Mouse (Mus musculus): ENCODE results near the gene Rps19. TPM values are rescaled to one million over a fixed set of nuclear protein-coding genes. Genes with fewer than 3 reads are reported as not detected.

Rps19 gene
- polyA plus RNA-seq, 1 experiment from 2014 or later = 2,235 TPM

DNA sequence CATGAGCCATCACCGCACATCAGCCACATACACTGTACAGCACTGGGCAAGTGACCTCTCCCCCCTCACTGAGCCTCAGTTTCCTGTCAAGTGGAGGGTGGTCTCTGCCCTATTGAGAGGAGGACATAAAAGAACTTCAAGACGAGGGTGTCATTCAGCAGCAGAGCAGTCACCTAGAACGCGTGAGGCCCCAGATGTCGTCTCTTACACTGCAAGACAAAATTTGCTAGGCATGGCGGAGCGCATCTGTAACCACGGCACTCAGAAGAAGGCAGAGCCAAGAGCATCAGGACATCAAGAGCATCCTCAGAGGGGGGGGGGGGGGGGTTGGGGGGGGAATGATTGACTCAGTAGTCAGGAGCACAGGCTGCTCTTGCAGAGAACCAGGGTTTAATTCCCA is 12.1 kb downstream of the Rps19 start:
- no peak overlapping the region for H3K27ac ChIP-seq (replicated peaks)
- WGBS = 88% methylated on average over 8 of the region's 8 CpGs
- H3K36me3 ChIP-seq (replicated peaks) = peaks cover 6% of the 10 kb centered on the region
- DNase-seq (ENCODE audit: low spot score) = no peak
- no peaks in the 10 kb centered on the region for H3K9me3 ChIP-seq
- no peak overlapping the region for H3K4me3 ChIP-seq
- no peaks in the 10 kb centered on the region for H3K27me3 ChIP-seq (replicated peaks; ENCODE audit: low read depth, poor library complexity, severe bottlenecking)
- peaks cover 4% of the 10 kb centered on the region for H3K4me1 ChIP-seq

DNA sequence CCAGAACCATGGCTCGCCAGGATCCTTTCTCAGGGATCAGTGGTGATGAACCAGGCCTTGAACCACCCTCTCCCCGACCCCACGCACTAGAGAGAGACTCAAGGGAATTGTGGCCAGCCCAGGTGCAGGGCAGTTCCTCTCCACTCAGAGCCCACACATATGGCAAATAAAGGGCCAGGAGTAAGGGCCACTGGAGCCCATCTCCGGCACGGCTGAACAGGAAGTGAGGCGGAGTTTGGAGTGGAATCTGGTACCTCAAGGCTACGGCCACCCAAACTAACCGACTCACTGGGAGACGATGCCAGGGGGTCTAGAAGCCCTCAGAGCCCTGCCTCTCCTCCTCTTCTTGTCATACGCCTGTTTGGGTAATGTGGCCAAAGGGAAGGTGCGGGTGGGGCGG is 13.1 kb downstream of the Rps19 start, which contains the start of gene Cd79a:
Cd79a (plus strand) TSS at position 158 of the 400 bp plus-strand sequence.
- no peak within 1 kb of the TSS for H3K4me3 ChIP-seq
- WGBS = 66% methylated on average over 12 of the region's 12 CpGs
- H3K9me3 ChIP-seq = no peaks in the 10 kb centered on the region
- H3K4me1 ChIP-seq = peaks cover 9% of the 10 kb centered on the region
- H3K27ac ChIP-seq (replicated peaks) = peak within 1 kb of the TSS; percentile 19; the same call in 1 of the 2 replicates
- DNase-seq (ENCODE audit: low spot score) = no peak
- H3K36me3 ChIP-seq (replicated peaks) = peaks cover 3% of the 10 kb centered on the region; the same call in 1 of the 2 replicates
- H3K27me3 ChIP-seq (replicated peaks; ENCODE audit: low read depth, poor library complexity, severe bottlenecking) = no peaks in the 10 kb centered on the region

DNA sequence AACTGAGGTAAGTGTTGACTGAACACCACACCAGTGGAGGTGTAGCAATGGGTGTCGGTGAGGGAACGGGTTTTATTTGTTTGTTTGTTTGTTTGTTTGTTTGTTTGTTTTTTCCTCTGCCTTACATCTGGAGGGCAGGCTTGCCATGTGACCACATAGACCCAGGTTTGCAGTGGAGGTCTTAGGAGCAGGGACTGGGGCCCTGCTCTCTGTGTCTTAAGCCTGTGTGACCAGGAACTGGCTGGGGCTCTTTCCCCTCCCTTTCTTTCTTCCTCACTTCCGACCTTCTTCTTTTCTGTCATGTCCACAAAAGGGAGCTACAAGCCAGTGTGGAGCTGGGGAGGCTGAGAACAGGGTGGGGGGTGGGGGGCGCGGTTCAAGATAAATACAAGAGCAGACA is 13.8 kb downstream of the Rps19 start:
- Histone ChIP-seq H3K9me3 (no peaks in the 10 kb centered on the region), H3K27me3 (replicated peaks; ENCODE audit: low read depth, poor library complexity, severe bottlenecking) (no peaks in the 10 kb centered on the region), H3K4me3 (no peak overlapping the region), H3K27ac (replicated peaks) (no peak overlapping the region), H3K36me3 (replicated peaks) (no peaks in the 10 kb centered on the region), H3K4me1 (peaks cover 16% of the 10 kb centered on the region)
- no peak for DNase-seq (ENCODE audit: low spot score)
- 80% methylated on average over 5 of the region's 5 CpGs for WGBS

DNA sequence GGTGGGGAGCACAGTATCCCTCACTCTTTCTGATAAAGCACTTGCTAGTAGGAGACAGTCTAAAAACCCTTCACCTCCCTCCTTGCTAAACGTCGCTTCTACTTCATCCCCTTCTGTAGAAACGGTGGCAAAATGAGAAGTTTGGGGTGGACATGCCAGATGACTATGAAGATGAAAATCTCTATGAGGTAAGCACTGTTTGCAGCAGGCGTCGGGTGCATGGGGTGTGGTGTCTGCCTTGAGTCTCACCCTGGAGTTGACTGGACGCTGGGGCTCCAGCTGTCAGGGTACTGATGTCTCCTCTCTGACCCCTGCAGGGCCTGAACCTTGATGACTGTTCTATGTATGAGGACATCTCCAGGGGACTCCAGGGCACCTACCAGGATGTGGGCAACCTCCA is 16.9 kb downstream of the Rps19 start:
- H3K36me3 ChIP-seq (replicated peaks) = no peaks in the 10 kb centered on the region
- no peaks in the 10 kb centered on the region for H3K9me3 ChIP-seq
- no peak overlapping the region for H3K27ac ChIP-seq (replicated peaks)
- 80% methylated on average over 6 of the region's 6 CpGs for WGBS
- no peak overlapping the region for H3K4me3 ChIP-seq
- DNase-seq (ENCODE audit: low spot score) = no peak
- H3K4me1 ChIP-seq = peaks cover 43% of the 10 kb centered on the region
- H3K27me3 ChIP-seq (replicated peaks; ENCODE audit: low read depth, poor library complexity, severe bottlenecking) = no peaks in the 10 kb centered on the region

DNA sequence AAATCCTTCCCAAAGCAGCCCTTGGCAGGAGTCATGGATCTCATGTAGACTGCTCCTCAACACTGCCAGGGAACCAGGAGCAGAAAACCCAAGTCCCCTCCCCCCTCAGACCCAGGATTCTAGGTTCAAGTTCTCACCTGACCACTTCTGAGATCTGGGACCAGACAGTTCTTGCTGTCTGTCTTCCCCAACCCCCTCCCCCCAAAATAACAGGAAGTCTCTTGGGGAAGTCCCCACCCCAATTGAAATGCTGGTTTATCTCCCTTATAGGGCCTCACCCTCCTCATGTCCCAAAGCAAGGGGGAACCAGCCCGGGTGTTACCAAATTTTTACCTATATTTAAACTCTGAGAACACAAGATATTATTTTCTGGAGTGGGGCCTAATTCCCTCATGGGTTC is 17.7 kb downstream of the Rps19 start:
- peak overlapping the region; percentile 88 for H3K27ac ChIP-seq (replicated peaks)
- no peaks in the 10 kb centered on the region for H3K9me3 ChIP-seq
- H3K4me1 ChIP-seq = peaks cover 50% of the 10 kb centered on the region
- DNase-seq (ENCODE audit: low spot score) = no peak
- H3K27me3 ChIP-seq (replicated peaks; ENCODE audit: low read depth, poor library complexity, severe bottlenecking) = no peaks in the 10 kb centered on the region
- 80% methylated on average over 1 of the region's 1 CpGs for WGBS
- no peaks in the 10 kb centered on the region for H3K36me3 ChIP-seq (replicated peaks)
- H3K4me3 ChIP-seq = peak overlapping the region; percentile 78; the same call in 1 of the 2 replicates

DNA sequence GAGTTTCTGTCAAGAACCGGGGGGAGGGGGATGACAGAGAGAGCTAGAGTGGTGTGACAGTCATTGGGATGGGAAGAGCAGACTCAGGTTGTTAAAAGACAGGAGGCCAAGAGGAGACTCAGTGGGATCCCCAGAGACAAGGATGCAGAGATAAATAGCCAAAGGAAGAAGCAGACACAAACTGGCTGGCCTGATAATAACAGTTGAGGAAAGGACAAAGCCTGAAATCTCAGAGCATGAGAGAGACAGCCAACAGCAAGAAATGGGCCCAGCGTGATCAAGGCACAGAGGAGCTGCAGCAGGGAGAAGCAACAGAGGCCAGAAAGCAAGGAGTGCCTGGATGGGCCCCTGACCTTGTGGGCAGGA is 18.1 kb downstream of the Rps19 start:
- Histone ChIP-seq H3K36me3 (replicated peaks) (no peaks in the 10 kb centered on the region), H3K9me3 (no peaks in the 10 kb centered on the region), H3K4me1 (peaks cover 52% of the 10 kb centered on the region), H3K27me3 (replicated peaks; ENCODE audit: low read depth, poor library complexity, severe bottlenecking) (no peaks in the 10 kb centered on the region), H3K4me3 (peak overlapping the region; percentile 78), H3K27ac (replicated peaks) (peak overlapping the region; percentile 88)
- 57% methylated on average over 2 of the region's 2 CpGs for WGBS
- no peak for DNase-seq (ENCODE audit: low spot score)

DNA sequence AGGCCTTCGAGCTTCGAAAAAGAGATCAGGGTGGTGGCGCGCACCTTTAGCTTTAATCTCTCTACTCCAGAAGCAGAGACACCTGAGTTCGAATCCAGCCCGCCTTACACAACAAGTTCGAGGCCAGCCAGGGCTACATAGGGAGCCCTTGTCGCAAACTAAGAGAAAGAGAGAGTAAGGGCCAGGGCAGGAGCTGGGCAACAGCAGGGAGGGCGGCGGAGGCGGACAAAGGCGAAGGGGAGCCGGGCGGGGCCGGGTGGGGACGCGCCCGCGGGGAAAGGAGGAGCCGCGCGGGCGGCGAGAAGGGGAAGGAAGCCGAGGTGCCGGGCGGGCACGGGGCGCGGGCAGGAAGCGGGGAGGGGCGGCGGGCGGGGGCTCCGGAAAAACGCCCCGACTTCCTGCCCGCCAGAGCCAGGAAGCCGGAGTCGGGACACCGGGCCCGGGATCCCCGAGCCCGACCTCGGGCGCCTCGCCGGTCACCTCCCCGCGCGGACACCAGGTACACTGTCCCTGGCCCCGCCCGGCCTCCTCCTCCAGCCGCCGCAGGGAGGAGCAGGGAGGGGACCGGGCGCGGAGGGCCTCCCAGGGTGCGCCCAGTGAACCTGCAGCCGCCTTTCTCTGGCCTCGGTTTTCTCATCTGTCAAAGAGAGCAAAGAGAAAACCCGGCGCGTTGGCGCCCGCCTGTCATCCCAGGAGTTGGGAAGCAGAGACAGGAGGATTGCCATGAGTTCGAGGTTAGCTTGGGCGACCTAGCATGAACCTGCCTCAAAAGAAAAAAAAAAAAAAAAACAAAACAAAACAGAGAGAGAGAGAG is 18.7 kb downstream of the Rps19 start, which contains the start of gene Arhgef1:
Arhgef1 (plus strand) TSS at position 283 of the 814 bp plus-strand sequence.
- Histone ChIP-seq H3K27ac (replicated peaks) (peak within 1 kb of the TSS; percentile 88), H3K4me1 (peaks cover 56% of the 10 kb centered on the region), H3K27me3 (replicated peaks; ENCODE audit: low read depth, poor library complexity, severe bottlenecking) (no peaks in the 10 kb centered on the region), H3K9me3 (no peaks in the 10 kb centered on the region), H3K36me3 (replicated peaks) (peaks cover 4% of the 10 kb centered on the region; the same call in 1 of the 2 replicates), H3K4me3 (peak within 1 kb of the TSS; percentile 78)
- 5% methylated on average over 67 of the region's 68 CpGs for whole genome bisulfite sequencing
- peak; percentile 69 for DNase-seq (ENCODE audit: low spot score)

DNA sequence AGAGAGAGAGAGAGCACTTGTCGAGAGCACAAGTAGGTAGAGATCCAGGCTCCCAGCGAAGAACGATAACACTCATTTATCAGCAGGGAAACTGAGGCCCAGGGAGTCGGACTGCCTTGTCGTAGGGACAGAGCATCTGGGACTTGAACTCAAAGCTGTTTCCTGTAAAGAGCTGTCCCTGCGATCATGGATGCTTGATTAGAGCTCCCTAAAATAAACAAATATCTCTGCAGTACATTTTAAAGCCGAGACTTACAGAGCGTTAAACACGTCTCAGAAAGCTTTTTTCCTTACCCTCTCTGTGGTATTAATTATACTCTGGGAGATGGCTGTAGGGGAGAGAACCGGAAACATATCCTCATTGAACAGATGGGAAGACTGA is 19.3 kb downstream of the Rps19 start:
- no peak for DNase-seq (ENCODE audit: low spot score)
- peak overlapping the region; percentile 88 for H3K27ac ChIP-seq (replicated peaks)
- peaks cover 60% of the 10 kb centered on the region for H3K4me1 ChIP-seq
- H3K27me3 ChIP-seq (replicated peaks; ENCODE audit: low read depth, poor library complexity, severe bottlenecking) = no peaks in the 10 kb centered on the region
- 39% methylated on average over 10 of the region's 10 CpGs for WGBS
- peaks cover 10% of the 10 kb centered on the region for H3K36me3 ChIP-seq (replicated peaks)
- H3K4me3 ChIP-seq = peak overlapping the region; percentile 78
- no peaks in the 10 kb centered on the region for H3K9me3 ChIP-seq

DNA sequence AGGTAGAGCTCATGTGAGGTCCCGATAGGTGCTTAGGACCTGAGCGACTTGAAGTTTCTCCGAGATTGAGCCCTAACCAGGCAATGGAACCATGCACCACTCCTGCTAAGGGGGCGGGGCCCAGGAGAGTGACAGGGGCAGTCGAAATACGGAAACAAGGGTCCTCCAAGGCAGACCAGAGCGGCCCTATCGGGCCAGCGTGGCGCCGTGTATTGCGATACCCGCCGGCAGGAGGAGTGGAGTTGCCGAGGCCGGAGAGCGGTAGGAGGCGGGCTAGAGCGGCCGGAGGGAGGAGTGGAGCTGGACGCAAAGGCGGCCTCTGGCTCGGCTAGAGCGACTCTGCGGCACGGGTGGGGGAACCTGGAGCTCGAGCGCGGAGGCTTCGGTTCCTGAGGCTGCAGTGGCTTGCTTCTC is 19.9 kb downstream of the Rps19 start:
- Histone ChIP-seq H3K9me3 (no peaks in the 10 kb centered on the region), H3K4me1 (peaks cover 60% of the 10 kb centered on the region), H3K27ac (replicated peaks) (peak overlapping the region; percentile 79), H3K36me3 (replicated peaks) (peaks cover 16% of the 10 kb centered on the region), H3K4me3 (peak overlapping the region; percentile 78), H3K27me3 (replicated peaks; ENCODE audit: low read depth, poor library complexity, severe bottlenecking) (no peaks in the 10 kb centered on the region)
- under 1% methylated on average over 30 of the region's 30 CpGs for WGBS
- DNase-seq (ENCODE audit: low spot score) = peak; percentile 98

DNA sequence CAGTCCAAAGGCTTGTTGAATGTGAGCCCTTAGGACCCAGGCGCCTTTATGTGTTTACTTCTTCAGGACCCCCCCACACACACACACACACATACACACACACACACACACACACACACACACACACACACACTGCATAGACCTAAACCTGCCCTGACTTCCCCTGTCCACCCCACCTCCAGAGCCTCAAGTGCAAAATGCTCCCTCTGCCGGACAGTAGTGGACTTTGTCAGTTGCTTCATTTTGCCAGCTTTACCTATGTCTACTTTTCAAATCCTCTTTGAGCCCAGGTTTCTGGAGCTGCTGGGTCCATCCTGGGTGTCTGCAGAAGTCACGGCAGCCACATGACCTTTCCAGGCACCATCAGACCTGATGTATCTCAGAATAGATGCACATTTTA is 20.8 kb downstream of the Rps19 start:
- H3K9me3 ChIP-seq = no peaks in the 10 kb centered on the region
- WGBS = 14% methylated on average over 3 of the region's 3 CpGs
- peak overlapping the region; percentile 79 for H3K27ac ChIP-seq (replicated peaks)
- no peaks in the 10 kb centered on the region for H3K27me3 ChIP-seq (replicated peaks; ENCODE audit: low read depth, poor library complexity, severe bottlenecking)
- DNase-seq (ENCODE audit: low spot score) = peak; percentile 78
- H3K36me3 ChIP-seq (replicated peaks) = peaks cover 25% of the 10 kb centered on the region
- H3K4me1 ChIP-seq = peaks cover 60% of the 10 kb centered on the region
- H3K4me3 ChIP-seq = peak overlapping the region; percentile 78

DNA sequence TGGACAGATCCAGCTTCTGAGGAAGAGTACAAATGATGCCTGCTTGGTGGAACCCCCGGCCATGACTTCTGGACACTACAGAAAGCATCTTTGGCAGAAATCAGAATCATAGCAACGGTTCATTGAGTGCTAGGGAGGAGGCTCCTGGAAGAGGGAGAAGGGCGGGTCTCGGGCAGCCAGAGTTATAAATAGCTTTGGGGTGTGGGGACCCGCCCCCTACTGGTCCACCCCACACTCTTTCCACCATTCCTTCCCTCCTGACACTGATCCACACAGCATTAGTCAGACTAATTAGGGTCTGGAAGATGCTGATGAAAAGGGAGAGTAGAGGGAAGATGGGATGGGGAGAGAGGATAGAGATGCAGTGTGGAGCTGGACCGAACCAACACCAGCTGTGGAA is 22.4 kb downstream of the Rps19 start:
- no peaks in the 10 kb centered on the region for H3K27me3 ChIP-seq (replicated peaks; ENCODE audit: low read depth, poor library complexity, severe bottlenecking)
- H3K4me3 ChIP-seq = peak overlapping the region; percentile 38
- no peak for DNase-seq (ENCODE audit: low spot score)
- 42% methylated on average over 6 of the region's 6 CpGs for WGBS
- peaks cover 31% of the 10 kb centered on the region for H3K36me3 ChIP-seq (replicated peaks)
- peaks cover 60% of the 10 kb centered on the region for H3K4me1 ChIP-seq
- peak overlapping the region; percentile 73 for H3K27ac ChIP-seq (replicated peaks)
- no peaks in the 10 kb centered on the region for H3K9me3 ChIP-seq

DNA sequence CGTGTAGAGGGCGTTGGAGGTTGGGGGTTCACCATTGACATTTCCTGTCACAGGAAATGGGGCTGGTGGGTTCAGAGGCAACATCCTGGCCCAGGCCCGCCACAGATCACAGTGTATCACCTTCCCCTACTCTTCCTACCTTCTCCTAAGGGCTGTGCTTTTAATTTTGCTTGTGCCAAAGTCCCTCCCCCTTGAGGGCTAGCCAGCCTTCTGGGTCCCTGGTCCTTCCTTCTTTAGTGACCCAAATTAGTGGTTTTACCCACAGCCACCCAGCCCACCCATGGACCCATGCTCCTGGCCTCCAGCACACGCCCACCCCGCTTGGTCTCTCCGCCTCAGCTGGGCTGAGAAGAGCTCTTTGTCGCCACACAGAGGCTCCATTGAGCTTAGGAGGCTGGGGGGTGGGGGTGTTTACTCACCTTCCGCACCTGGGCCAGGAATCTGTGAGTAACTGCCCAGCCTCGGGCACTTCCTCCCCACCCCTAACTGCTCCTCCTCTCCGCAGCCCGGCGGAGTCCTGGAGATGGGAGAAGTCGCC is 23.1 kb downstream of the Rps19 start:
- Histone ChIP-seq H3K36me3 (replicated peaks) (peaks cover 38% of the 10 kb centered on the region), H3K9me3 (no peaks in the 10 kb centered on the region), H3K27me3 (replicated peaks; ENCODE audit: low read depth, poor library complexity, severe bottlenecking) (no peaks in the 10 kb centered on the region), H3K4me3 (peak overlapping the region; percentile 38), H3K27ac (replicated peaks) (peak overlapping the region; percentile 73), H3K4me1 (peaks cover 55% of the 10 kb centered on the region)
- DNase-seq (ENCODE audit: low spot score) = peak; percentile 65
- WGBS = 10% methylated on average over 13 of the region's 13 CpGs

DNA sequence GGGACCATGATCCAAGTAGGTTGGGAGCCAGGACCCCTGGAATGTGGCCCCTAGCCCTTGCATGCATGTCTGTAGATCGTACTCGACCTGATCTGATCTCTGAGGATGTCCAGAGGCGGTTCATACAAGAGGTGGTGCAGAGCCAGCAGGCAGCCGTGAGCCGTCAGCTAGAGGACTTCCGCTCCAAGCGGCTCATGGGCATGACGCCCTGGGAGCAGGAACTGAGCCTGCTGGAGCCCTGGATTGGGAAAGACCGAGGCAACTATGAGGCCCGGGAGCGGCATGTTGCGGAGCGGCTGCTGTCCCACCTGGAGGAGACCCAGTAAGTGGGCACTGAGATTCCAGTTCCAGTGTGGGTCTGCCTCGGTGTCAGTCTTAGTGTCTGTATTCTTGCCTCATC is 28.3 kb downstream of the Rps19 start:
- Histone ChIP-seq H3K9me3 (no peaks in the 10 kb centered on the region), H3K27ac (replicated peaks) (no peak overlapping the region), H3K27me3 (replicated peaks; ENCODE audit: low read depth, poor library complexity, severe bottlenecking) (no peaks in the 10 kb centered on the region), H3K4me1 (peaks cover 8% of the 10 kb centered on the region), H3K36me3 (replicated peaks) (peaks cover 66% of the 10 kb centered on the region), H3K4me3 (no peak overlapping the region)
- WGBS = 92% methylated on average over 14 of the region's 14 CpGs
- DNase-seq (ENCODE audit: low spot score) = no peak
